Mouse (Mus musculus): Measurements from ENCODE around the gene Abca16.

Gene Abca16

GRCm38 (mm10) chr7:120409447-120409846 is at the start of gene Abca16:
Gene Abca16, plus strand, starts transcription at chr7:120409647.
- no peak for DNase-seq (ENCODE audit: low spot score)

DNA sequence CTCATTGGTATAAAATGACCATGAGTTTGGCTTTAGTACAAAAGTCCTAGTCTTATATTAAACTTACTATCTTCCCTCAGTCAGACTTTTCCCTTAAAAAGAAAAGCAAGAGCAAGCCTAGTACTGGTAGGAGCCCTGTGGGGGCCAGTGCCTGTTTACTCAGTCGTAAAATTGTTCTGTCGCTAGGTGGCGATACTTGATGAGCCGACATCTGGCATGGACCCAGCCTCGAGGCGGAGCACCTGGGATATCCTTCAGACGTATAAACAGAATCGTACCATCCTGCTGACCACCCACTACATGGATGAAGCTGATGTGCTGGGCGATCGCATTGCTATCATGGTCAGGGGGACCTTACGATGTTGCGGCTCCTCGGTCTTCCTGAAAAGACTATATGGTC is 48.3 kb upstream of the Abca16 start:
- no peak for DNase-seq (ENCODE audit: low spot score)

DNA sequence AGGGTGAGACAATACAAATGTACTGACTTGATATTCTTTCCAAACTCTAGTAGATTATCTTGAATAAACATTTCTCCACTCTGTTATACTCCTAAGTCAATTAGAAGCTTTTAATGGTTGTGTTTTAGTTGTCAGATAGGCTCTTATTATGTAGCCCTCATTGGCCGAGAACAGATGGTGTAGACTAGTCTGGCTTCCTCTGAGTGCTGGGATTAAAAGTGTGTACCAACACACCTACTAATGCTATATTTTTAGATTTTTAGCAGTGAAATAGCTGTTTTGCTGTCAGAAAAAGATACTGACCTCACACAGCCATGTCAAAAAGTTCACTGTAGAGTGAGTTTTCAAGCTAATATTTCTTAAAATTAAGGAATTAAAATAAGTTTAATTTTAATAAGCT is 2.9 kb downstream of the Abca16 start:
- DNase-seq (ENCODE audit: low spot score), result no peak

- DNase-seq (ENCODE audit: low spot score), result no peak
These were observed 17.2 kb downstream of the Abca16 start for GRCm38 (mm10) chr7:120426625-120427024.

GRCm38 (mm10) chr7:120431464-120431863 is 22.0 kb downstream of the Abca16 start:
- DNase-seq (ENCODE audit: low spot score), result no peak

GRCm38 (mm10) chr7:120503891-120504662 is 94.6 kb downstream of the Abca16 start:
- no peak for DNase-seq (ENCODE audit: low spot score)

DNA sequence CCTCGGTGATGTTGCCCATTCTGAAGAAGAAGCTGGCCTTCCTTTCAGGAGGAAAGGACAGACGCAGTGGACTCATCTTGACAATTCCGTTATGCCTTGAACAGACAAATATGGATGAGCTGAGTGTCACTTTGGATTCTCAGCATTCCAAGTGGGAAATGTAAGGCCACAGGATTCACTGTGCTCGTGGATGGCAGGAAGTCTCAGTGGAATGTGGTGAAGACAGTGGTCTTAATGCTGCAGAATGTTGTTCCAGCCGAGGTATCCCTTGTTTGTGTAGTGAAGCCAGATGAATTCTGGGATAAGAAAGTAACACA is 95.2 kb downstream of the Abca16 start:
- DNase-seq (ENCODE audit: low spot score), result no peak

DNA sequence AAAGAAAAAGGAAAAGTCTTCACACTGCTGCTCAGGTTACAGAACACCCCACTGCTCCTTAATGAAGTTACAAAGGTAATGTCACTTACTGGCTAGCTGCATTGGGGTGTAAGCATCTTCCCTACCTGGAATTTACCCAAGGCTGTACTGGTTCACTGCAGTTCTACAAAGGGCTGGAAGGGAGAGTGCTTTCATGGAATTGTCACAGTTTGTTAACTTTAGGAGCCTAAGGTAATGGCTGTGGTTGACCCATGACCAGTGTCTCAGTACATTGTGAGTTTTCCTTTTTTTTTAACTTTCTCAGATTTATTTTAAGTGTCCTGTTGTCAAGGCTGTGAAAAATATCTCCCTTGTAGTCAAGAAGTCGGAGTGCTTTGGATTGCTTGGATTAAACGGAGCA is 125.4 kb downstream of the Abca16 start:
- no peak for DNase-seq (ENCODE audit: low spot score)

DNA sequence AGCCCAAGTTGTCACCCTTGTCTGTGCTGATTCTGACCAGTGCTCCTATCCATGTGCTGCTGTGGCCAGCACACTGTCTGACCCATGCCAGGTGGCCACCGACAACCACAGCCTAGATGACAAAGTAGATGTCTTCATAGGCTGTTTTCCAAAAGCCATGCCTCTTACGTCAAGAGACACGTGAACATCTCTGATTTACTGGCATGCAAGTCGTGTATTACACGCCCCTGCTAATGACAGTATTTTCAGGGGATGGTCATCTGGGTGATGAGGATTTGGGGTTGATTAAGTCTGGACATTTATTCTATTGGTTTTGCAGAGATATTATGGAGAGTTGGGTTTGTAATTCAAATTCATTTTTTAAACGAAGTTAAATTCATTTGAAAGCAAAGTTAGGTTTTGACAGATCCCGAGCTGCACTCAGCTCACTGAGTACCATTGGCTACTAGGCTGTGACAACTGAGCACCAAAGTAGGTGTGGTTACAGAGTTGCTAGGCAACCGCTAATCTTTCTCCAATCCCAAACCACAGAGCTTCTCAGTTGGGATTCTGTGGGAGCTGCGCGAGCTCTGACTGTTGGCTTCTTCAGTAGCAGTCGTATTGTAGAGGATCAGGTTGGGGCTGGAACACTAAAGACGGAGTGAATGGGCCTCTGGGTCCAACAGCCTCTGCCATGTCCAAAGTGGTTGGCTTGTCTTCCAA is 143.2 kb downstream of the Abca16 start:
- no peak for DNase-seq (ENCODE audit: low spot score)

- no peak for DNase-seq (ENCODE audit: low spot score)
These were observed 143.7 kb downstream of the Abca16 start for GRCm38 (mm10) chr7:120553181-120553551.

GRCm38 (mm10) chr7:120567366-120567765 is 157.9 kb downstream of the Abca16 start:
- no peak for DNase-seq (ENCODE audit: low spot score)

DNA sequence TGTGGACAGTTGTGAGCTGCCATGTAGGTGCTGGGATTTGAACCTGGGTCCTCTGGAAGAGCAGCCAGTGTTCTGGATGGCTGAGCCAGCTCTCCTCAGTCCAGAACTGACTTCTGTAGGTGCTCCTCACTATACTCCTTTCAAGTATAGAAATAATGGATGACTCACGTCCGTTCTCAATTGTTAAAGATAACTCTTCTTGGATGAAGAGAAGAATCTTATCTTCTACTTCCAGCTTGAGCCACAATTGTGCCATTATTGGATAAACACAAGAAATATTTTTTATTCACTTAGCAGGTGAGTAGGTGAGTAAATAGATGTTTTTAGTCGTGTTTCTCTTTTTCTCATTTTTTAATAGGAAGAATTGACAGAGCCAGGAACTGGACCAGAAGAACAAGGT is 167.1 kb downstream of the Abca16 start:
- DNase-seq (ENCODE audit: low spot score), result no peak

Data from T-cell, adult 2 months (primary cell).